Mouse (Mus musculus): Measurements from ENCODE around the gene Slc25a3.

GRCm38 (mm10) chr10:91071768-91072167 lies 52.1 kb downstream of the Slc25a3 start:
- TF ChIP-seq CTCF (IDR thresholded peaks at IDR 0.05; ENCODE audit: low read depth, low read length): no peak
- no peak for TF ChIP-seq POLR2A (IDR thresholded peaks at IDR 0.05; ENCODE audit: borderline replicate concordance, low read depth, low read length)
